Mouse (Mus musculus): Measurements from ENCODE around the gene Tada2a. TPM values are rescaled to one million over a fixed set of nuclear protein-coding genes. Genes with fewer than 3 reads are reported as not detected.

Gene Tada2a
- total RNA-seq, 1 experiment, result 38.9 TPM

- no peak for DNase-seq (ENCODE audit: low read depth, low spot score)
- no peak overlapping the region for H3K27ac ChIP-seq (ENCODE audit: insufficient read depth, low read depth, low read length, poor library complexity, severe bottlenecking)
- H3K9me3 ChIP-seq (ENCODE audit: control insufficient read depth, insufficient read depth, low read depth, low read length), result no peaks in the 10 kb centered on the region
- no peak overlapping the region for H3K4me3 ChIP-seq (ENCODE audit: insufficient read depth in 1 of 2, low read depth in 1 of 2, low read length in 2 of 2, poor library complexity in 1 of 2, severe bottlenecking in 1 of 2)
- in situ Hi-C loops (cut with MboI; ENCODE audit: low sequenced_read_pairs in 2 of 2, unreplicated experiment in 2 of 2), result no loop called here
- no peaks in the 10 kb centered on the region for H3K4me1 ChIP-seq (ENCODE audit: control insufficient read depth in 2 of 2, insufficient read depth in 2 of 2, low read length in 2 of 2, poor library complexity in 1 of 2)
- H3K36me3 ChIP-seq (ENCODE audit: control insufficient read depth, insufficient read depth, low read length, poor library complexity, severe bottlenecking), result no peaks in the 10 kb centered on the region
- no peak for TF ChIP-seq ZC3H11A (IDR thresholded peaks at IDR 0.05; ENCODE audit: borderline replicate concordance, low read depth, low read length)
- no peak for TF ChIP-seq ZNF384 (IDR thresholded peaks at IDR 0.05; ENCODE audit: low read depth, low read length)
- TF ChIP-seq HCFC1 (IDR thresholded peaks at IDR 0.05; ENCODE audit: borderline replicate concordance, insufficient read depth, low read length), result no peak
- TF ChIP-seq MAFK (IDR thresholded peaks at IDR 0.05; ENCODE audit: insufficient read depth, low read depth, low read length), result no peak
- no peak for TF ChIP-seq CHD2 (IDR thresholded peaks at IDR 0.05; ENCODE audit: low read depth, low read length)
- H3K9ac ChIP-seq (ENCODE audit: insufficient read depth, low read depth, low read length, poor library complexity, severe bottlenecking), result no peak overlapping the region
Observed at GRCm38 (mm10) chr11:84134331-84134860, 5.0 kb upstream of the Tada2a start.

DNA sequence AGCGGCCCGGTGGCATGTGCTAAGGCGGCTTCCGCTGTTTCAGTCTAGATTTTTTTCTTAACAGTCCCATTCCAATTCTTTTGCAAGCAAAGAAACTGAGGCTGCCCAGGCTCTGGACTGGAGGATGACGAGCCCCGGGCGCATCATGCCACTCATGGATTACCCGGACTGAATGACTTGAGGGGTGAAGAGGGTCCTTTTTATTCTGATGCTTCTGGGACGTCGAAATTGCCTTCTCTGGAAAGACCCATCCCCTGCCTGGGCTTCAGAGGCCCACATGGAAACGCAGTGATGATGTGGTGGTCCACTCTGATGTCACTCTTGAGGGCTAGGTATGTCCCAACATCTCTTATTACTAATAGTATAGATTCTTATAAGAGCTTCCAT is 392 bp upstream of the Tada2a start:
- peak overlapping the region; percentile 59; the same call in 1 of the 2 replicates for H3K9ac ChIP-seq (ENCODE audit: insufficient read depth, low read depth, low read length, poor library complexity, severe bottlenecking)
- H3K36me3 ChIP-seq (ENCODE audit: control insufficient read depth, insufficient read depth, low read length, poor library complexity, severe bottlenecking), result peaks cover 17% of the 10 kb centered on the region
- no peak overlapping the region for H3K27ac ChIP-seq (ENCODE audit: insufficient read depth, low read depth, low read length, poor library complexity, severe bottlenecking)
- peak overlapping the region; percentile 92 to 93 for H3K4me3 ChIP-seq (ENCODE audit: insufficient read depth in 1 of 2, low read depth in 1 of 2, low read length in 2 of 2, poor library complexity in 1 of 2, severe bottlenecking in 1 of 2)
- DNase-seq (ENCODE audit: low read depth, low spot score), result no peak
- no peaks in the 10 kb centered on the region for H3K9me3 ChIP-seq (ENCODE audit: control insufficient read depth, insufficient read depth, low read depth, low read length)
- in situ Hi-C loops (cut with MboI; ENCODE audit: low sequenced_read_pairs in 2 of 2, unreplicated experiment in 2 of 2), result no loop called here
- H3K4me1 ChIP-seq (ENCODE audit: control insufficient read depth in 2 of 2, insufficient read depth in 2 of 2, low read length in 2 of 2, poor library complexity in 1 of 2), result no peaks in the 10 kb centered on the region
- TF ChIP-seq MAFK (IDR thresholded peaks at IDR 0.05; ENCODE audit: insufficient read depth, low read depth, low read length), result no peak
- TF ChIP-seq HCFC1 (IDR thresholded peaks at IDR 0.05; ENCODE audit: borderline replicate concordance, insufficient read depth, low read length), result no peak
- no peak for TF ChIP-seq CHD2 (IDR thresholded peaks at IDR 0.05; ENCODE audit: low read depth, low read length)
- TF ChIP-seq ZNF384 (IDR thresholded peaks at IDR 0.05; ENCODE audit: low read depth, low read length), result no peak

- in situ Hi-C loops (cut with MboI; ENCODE audit: low sequenced_read_pairs in 2 of 2, unreplicated experiment in 2 of 2), result no loop called here
- TF ChIP-seq HCFC1 (IDR thresholded peaks at IDR 0.05; ENCODE audit: borderline replicate concordance, insufficient read depth, low read length), result no peak
- TF ChIP-seq ZNF384 (IDR thresholded peaks at IDR 0.05; ENCODE audit: low read depth, low read length), result no peak
- TF ChIP-seq MAFK (IDR thresholded peaks at IDR 0.05; ENCODE audit: insufficient read depth, low read depth, low read length), result no peak
- no peak for TF ChIP-seq CHD2 (IDR thresholded peaks at IDR 0.05; ENCODE audit: low read depth, low read length)
- no peak for TF ChIP-seq ZC3H11A (IDR thresholded peaks at IDR 0.05; ENCODE audit: borderline replicate concordance, low read depth, low read length)
- Histone ChIP-seq H3K9ac (ENCODE audit: insufficient read depth, low read depth, low read length, poor library complexity, severe bottlenecking) (no peak overlapping the region), H3K9me3 (ENCODE audit: control insufficient read depth, insufficient read depth, low read depth, low read length) (no peaks in the 10 kb centered on the region), H3K4me1 (ENCODE audit: control insufficient read depth in 2 of 2, insufficient read depth in 2 of 2, low read length in 2 of 2, poor library complexity in 1 of 2) (no peaks in the 10 kb centered on the region), H3K27ac (ENCODE audit: insufficient read depth, low read depth, low read length, poor library complexity, severe bottlenecking) (no peak overlapping the region), H3K36me3 (ENCODE audit: control insufficient read depth, insufficient read depth, low read length, poor library complexity, severe bottlenecking) (peaks cover 21% of the 10 kb centered on the region), H3K4me3 (ENCODE audit: insufficient read depth in 1 of 2, low read depth in 1 of 2, low read length in 2 of 2, poor library complexity in 1 of 2, severe bottlenecking in 1 of 2) (0 out of 4 replicates have a peak overlapping the region, but pooled peaks of 1 of the 2 experiments have one; percentile 93)
- DNase-seq (ENCODE audit: low read depth, low spot score), result no peak
Observed at GRCm38 (mm10) chr11:84127977-84128376, 1.4 kb downstream of the Tada2a start.

GRCm38 (mm10) chr11:84121051-84121956 is 8.1 kb downstream of the Tada2a start:
- H3K4me3 ChIP-seq (ENCODE audit: insufficient read depth in 1 of 2, low read depth in 1 of 2, low read length in 2 of 2, poor library complexity in 1 of 2, severe bottlenecking in 1 of 2), result no peak overlapping the region
- peaks cover 44% of the 10 kb centered on the region for H3K36me3 ChIP-seq (ENCODE audit: control insufficient read depth, insufficient read depth, low read length, poor library complexity, severe bottlenecking)
- TF ChIP-seq HCFC1 (IDR thresholded peaks at IDR 0.05; ENCODE audit: borderline replicate concordance, insufficient read depth, low read length) (no peak), MAFK (IDR thresholded peaks at IDR 0.05; ENCODE audit: insufficient read depth, low read depth, low read length) (no peak), ZNF384 (IDR thresholded peaks at IDR 0.05; ENCODE audit: low read depth, low read length) (no peak), ZC3H11A (IDR thresholded peaks at IDR 0.05; ENCODE audit: borderline replicate concordance, low read depth, low read length) (no peak), CHD2 (IDR thresholded peaks at IDR 0.05; ENCODE audit: low read depth, low read length) (no peak)
- peak; percentile 37 for DNase-seq (ENCODE audit: low read depth, low spot score)
- H3K4me1 ChIP-seq (ENCODE audit: control insufficient read depth in 2 of 2, insufficient read depth in 2 of 2, low read length in 2 of 2, poor library complexity in 1 of 2), result no peaks in the 10 kb centered on the region
- in situ Hi-C loops (cut with MboI; ENCODE audit: low sequenced_read_pairs in 2 of 2, unreplicated experiment in 2 of 2), result no loop called here
- H3K27ac ChIP-seq (ENCODE audit: insufficient read depth, low read depth, low read length, poor library complexity, severe bottlenecking), result no peak overlapping the region
- H3K9ac ChIP-seq (ENCODE audit: insufficient read depth, low read depth, low read length, poor library complexity, severe bottlenecking), result no peak overlapping the region
- no peaks in the 10 kb centered on the region for H3K9me3 ChIP-seq (ENCODE audit: control insufficient read depth, insufficient read depth, low read depth, low read length)

Measured in ES-E14 (cell line).